Comparison of ENCODE assay signal across 31 mouse cellular contexts in the genomic region with DNA sequence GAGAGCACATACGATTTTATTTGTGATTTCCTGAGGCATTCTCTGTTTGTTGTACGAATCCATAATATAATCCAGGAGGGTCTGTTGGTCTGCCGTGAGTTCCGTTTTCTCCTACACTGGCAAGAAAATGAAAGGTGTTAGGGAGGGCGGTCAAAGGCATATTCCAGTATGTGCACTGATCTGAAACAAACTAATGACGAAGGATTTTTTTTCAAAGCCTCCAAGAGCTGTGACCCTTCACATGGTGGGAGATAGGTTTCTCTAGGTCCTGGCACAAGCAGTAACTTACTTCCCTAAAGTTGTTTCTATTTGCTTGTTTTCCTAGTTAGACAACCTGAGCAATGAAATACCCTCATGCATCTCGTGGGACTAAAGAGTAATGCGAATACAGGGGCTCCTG. TPM values are rescaled to one million over a fixed set of nuclear protein-coding genes. Genes with fewer than 3 reads are reported as not detected.
"Had no signal": no experiment of that assay in that cellular context is flagged by ENCODE, and none has a peak within 500 bp of the region (broad histone marks: within the 10 kb centered on the region; RNA-seq: fewer than 3 reads in every experiment).

No protein-coding gene starts in this region.

- H3K36me3 ChIP-seq: embryonic facial prominence, embryonic 10.5 days; embryonic facial prominence, embryonic 12.5 days; embryonic facial prominence, embryonic 13.5 days; embryonic facial prominence, embryonic 15.5 days; forebrain, embryonic 10.5 days; forebrain, embryonic 12.5 days; forebrain, embryonic 15.5 days had no signal

- H3K27ac ChIP-seq: embryonic facial prominence, embryonic 10.5 days; embryonic facial prominence, embryonic 12.5 days; embryonic facial prominence, embryonic 13.5 days; embryonic facial prominence, embryonic 15.5 days; forebrain, embryonic 10.5 days; forebrain, embryonic 12.5 days; forebrain, embryonic 13.5 days; forebrain, embryonic 15.5 days; gastrocnemius, adult 2 months; heart, adult 2 months had no signal

- H3K4me3 ChIP-seq: embryonic facial prominence, embryonic 10.5 days; embryonic facial prominence, embryonic 12.5 days; embryonic facial prominence, embryonic 13.5 days; embryonic facial prominence, embryonic 15.5 days; erythroblast, embryonic 14.5 days; forebrain, embryonic 10.5 days; forebrain, embryonic 12.5 days; forebrain, embryonic 13.5 days; forebrain, embryonic 15.5 days; gastrocnemius, adult 2 months; heart, adult 2 months had no signal

- H3K4me1 ChIP-seq: embryonic facial prominence, embryonic 10.5 days; embryonic facial prominence, embryonic 12.5 days; embryonic facial prominence, embryonic 13.5 days; embryonic facial prominence, embryonic 15.5 days had no signal

- DNase-seq: cerebellum, adult 2 months; cerebellum, adult 8-10 months; cerebellum, adult 9-10 months; cerebellum, adult 9-11 months; cerebellum, postnatal 10 days; cerebellum, postnatal 14 days; cerebellum, postnatal 25 days; cerebellum, postnatal 36 days; embryo, embryonic 11 days; forebrain, postnatal 0 days; gastrocnemius, adult 2 months; gastrocnemius, postnatal 10 days; gastrocnemius, postnatal 14 days; gastrocnemius, postnatal 25 days; gastrocnemius, postnatal 36 days; heart, adult 18-20 months; heart, adult 2 months had no signal

- H3K27me3 ChIP-seq: embryonic facial prominence, embryonic 12.5 days; embryonic facial prominence, embryonic 13.5 days; embryonic facial prominence, embryonic 15.5 days; forebrain, embryonic 12.5 days; forebrain, embryonic 13.5 days; forebrain, embryonic 15.5 days had no signal

RNA-seq across cellular contexts. Expression of gene Nr1h4, which starts 54.6 kb away (rescaled TPM):
- total RNA-seq: common myeloid progenitor, adult 5-6 weeks; forebrain, postnatal 0 days; gastrocnemius, postnatal 10 days; gastrocnemius, postnatal 14 days; gastrocnemius, postnatal 25 days; gastrocnemius, postnatal 36 days; granulocyte monocyte progenitor cell, adult 5-6 weeks had no signal
- polyA plus RNA-seq: embryonic facial prominence, embryonic 10.5 days; embryonic facial prominence, embryonic 11.5 days; embryonic facial prominence, embryonic 12.5 days; embryonic facial prominence, embryonic 13.5 days; embryonic facial prominence, embryonic 14.5 days; embryonic facial prominence, embryonic 15.5 days; erythroblast, embryonic 14.5 days; forebrain, embryonic 10.5 days; forebrain, embryonic 11.5 days; forebrain, embryonic 12.5 days; forebrain, postnatal 0 days had no signal
